Mouse (Mus musculus): ENCODE results near the gene Clasp1. TPM values are rescaled to one million over a fixed set of nuclear protein-coding genes. Genes with fewer than 3 reads are reported as not detected.

The Clasp1 gene
- polyA plus RNA-seq, 1 experiment = 160 TPM

DNA sequence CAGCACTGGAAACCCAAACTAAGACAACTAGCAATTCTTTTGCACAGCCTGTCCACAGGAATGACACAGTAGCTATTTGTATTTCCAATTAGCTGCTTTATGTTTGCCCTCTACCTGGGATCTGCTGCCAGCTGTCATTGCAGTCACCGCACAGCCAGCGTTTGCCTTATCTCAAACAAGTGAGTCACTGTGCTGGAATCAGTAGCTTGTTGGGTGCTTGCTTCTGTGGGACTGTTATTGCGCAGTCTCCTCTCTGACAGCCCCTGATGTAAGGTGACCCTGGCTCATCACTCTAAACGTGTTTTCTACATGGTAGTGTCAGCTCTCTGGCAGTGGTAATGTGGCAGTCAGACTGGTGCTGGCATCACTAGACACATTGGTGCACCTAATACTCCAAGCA lies 90.4 kb downstream of the Clasp1 start:
- H3K4me1 ChIP-seq (ENCODE audit: control insufficient read depth, insufficient read depth, low read length) = peaks cover 18% of the 10 kb centered on the region
- no peak overlapping the region for H3K4me3 ChIP-seq (ENCODE audit: insufficient read depth, low read depth, low read length)
- TF ChIP-seq POLR2A (IDR thresholded peaks at IDR 0.05; ENCODE audit: insufficient read depth, low read depth, low read length) (no peak), CTCF (IDR thresholded peaks at IDR 0.05; ENCODE audit: insufficient read depth, low read depth, low read length) (no peak)
- 46% methylated on average over 4 of the region's 4 CpGs for WGBS
- peak overlapping the region; percentile 65; the same call in 1 of the 2 replicates for H3K27ac ChIP-seq (ENCODE audit: insufficient read depth, low read depth, low read length)

DNA sequence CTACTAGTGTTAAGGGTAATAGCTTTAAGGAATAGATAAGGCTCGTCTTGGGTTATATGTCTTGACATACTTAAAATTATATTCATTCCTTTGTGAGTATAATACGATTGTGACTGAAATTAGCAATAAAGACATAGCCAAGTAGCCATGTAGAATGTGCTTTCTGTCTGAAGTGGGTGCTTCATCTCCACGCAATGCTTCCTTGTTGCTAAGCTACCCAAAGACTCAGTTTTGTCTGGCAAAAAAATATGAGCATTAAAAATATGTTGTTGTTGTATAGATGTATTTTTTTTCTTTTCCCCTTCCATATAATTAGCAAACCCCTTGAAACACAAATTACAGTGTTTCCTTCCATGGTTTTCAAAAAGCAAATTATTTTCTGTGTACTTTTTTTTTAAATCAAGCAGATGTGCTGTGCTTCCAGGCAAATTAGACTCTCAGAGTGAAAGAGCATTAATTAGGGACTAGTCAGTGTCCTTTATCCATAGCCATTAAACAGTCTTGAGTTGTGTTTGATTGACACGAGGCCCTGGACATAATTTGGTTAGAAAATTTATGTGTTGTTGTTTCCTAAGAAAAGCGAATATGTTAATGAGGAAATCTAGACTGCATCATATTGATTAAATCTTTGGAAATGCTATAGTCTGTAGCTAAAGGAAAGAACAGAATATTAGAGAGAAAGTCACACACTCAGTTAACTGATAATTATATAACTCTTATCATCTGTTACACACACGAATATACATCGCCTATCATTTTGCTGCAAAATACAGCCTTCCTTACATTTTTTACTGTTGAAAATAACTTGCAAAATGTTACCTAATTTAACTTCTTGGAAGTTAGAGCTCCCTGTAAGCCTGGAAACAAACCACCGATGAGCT lies 91.9 kb downstream of the Clasp1 start:
- WGBS = 22% methylated on average over 8 of the region's 8 CpGs
- TF ChIP-seq CTCF (IDR thresholded peaks at IDR 0.05; ENCODE audit: insufficient read depth, low read depth, low read length) = no peak
- TF ChIP-seq POLR2A (IDR thresholded peaks at IDR 0.05; ENCODE audit: insufficient read depth, low read depth, low read length) = no peak
- H3K27ac ChIP-seq (ENCODE audit: insufficient read depth, low read depth, low read length) = peak overlapping the region; percentile 90
- peaks cover 20% of the 10 kb centered on the region for H3K4me1 ChIP-seq (ENCODE audit: control insufficient read depth, insufficient read depth, low read length)
- no peak overlapping the region for H3K4me3 ChIP-seq (ENCODE audit: insufficient read depth, low read depth, low read length)

- H3K4me3 ChIP-seq (ENCODE audit: insufficient read depth, low read depth, low read length) = peak overlapping the region; percentile 36; the same call in 1 of the 2 replicates
- peak overlapping the region; percentile 90 for H3K27ac ChIP-seq (ENCODE audit: insufficient read depth, low read depth, low read length)
- H3K4me1 ChIP-seq (ENCODE audit: control insufficient read depth, insufficient read depth, low read length) = peaks cover 20% of the 10 kb centered on the region
- WGBS = 8% methylated on average over 4 of the region's 4 CpGs
- TF ChIP-seq POLR2A (IDR thresholded peaks at IDR 0.05; ENCODE audit: insufficient read depth, low read depth, low read length) = no peak
- no peak for TF ChIP-seq CTCF (IDR thresholded peaks at IDR 0.05; ENCODE audit: insufficient read depth, low read depth, low read length)
These were observed 92.5 kb downstream of the Clasp1 start for GRCm38 (mm10) chr1:118481365-118481702.

DNA sequence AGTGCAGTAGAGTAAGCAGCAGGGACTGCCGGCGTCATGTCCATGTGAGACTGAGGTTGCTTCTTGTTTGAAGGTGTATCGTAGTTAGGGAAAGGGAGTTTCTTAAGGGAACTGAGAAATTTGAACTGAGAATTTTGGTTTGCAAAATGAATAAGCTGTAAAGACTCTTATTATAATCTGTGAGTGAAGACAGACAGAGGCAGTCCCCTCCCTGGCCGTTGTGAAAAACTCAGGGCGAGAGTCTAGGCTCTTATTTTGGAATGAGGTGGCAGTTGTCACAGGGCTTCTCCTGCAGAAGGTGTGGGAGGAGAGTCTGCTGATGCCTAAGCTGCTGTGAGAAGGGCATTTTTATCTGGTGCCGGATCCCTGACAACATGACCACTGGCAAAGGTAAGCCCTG lies 92.8 kb downstream of the Clasp1 start:
- Histone ChIP-seq H3K27ac (ENCODE audit: insufficient read depth, low read depth, low read length) (peak overlapping the region; percentile 90), H3K4me3 (ENCODE audit: insufficient read depth, low read depth, low read length) (peak overlapping the region; percentile 36), H3K4me1 (ENCODE audit: control insufficient read depth, insufficient read depth, low read length) (peaks cover 20% of the 10 kb centered on the region)
- no peak for TF ChIP-seq CTCF (IDR thresholded peaks at IDR 0.05; ENCODE audit: insufficient read depth, low read depth, low read length)
- TF ChIP-seq POLR2A (IDR thresholded peaks at IDR 0.05; ENCODE audit: insufficient read depth, low read depth, low read length) = no peak
- WGBS = 14% methylated on average over 6 of the region's 6 CpGs

GRCm38 (mm10) chr1:118482285-118483019 lies 93.6 kb downstream of the Clasp1 start:
- Histone ChIP-seq H3K4me1 (ENCODE audit: control insufficient read depth, insufficient read depth, low read length) (peaks cover 20% of the 10 kb centered on the region), H3K4me3 (ENCODE audit: insufficient read depth, low read depth, low read length) (peak overlapping the region; percentile 60), H3K27ac (ENCODE audit: insufficient read depth, low read depth, low read length) (peak overlapping the region; percentile 90)
- 33% methylated on average over 8 of the region's 8 CpGs for WGBS
- TF ChIP-seq POLR2A (IDR thresholded peaks at IDR 0.05; ENCODE audit: insufficient read depth, low read depth, low read length) = no peak
- no peak for TF ChIP-seq CTCF (IDR thresholded peaks at IDR 0.05; ENCODE audit: insufficient read depth, low read depth, low read length)

DNA sequence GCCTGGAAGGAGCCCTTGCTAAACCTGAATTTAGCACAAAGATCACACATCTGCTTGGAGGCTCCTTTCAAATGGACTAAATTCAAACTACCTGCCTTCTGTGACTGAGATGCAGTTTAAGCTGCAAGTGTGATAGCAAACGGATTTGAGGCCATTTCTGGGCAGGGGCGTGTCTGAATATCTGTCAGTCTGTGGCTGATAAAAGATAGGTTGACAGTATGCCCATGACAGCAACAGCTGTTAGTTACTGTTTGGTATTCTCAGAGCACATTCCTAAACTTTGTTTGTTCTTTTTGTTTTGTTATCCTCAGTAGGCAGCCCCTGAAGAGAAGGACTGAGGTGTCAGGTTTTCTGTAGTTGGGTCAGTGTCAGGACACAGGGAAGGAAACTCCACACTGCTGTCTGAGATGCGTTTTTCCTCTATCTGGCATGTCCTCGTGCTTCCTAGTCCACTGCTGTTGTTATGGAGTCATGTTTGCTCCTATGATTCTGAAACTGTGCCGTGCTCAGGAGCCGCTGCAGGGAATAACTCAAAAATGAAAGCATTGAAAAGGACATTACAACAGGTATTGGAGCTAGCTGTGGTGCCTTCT lies 94.7 kb downstream of the Clasp1 start:
- Histone ChIP-seq H3K4me3 (ENCODE audit: insufficient read depth, low read depth, low read length) (peak overlapping the region; percentile 21; the same call in 1 of the 2 replicates), H3K27ac (ENCODE audit: insufficient read depth, low read depth, low read length) (no peak overlapping the region), H3K4me1 (ENCODE audit: control insufficient read depth, insufficient read depth, low read length) (peaks cover 20% of the 10 kb centered on the region)
- TF ChIP-seq POLR2A (IDR thresholded peaks at IDR 0.05; ENCODE audit: insufficient read depth, low read depth, low read length) = no peak
- TF ChIP-seq CTCF (IDR thresholded peaks at IDR 0.05; ENCODE audit: insufficient read depth, low read depth, low read length) = no peak
- WGBS = 42% methylated on average over 6 of the region's 6 CpGs

DNA sequence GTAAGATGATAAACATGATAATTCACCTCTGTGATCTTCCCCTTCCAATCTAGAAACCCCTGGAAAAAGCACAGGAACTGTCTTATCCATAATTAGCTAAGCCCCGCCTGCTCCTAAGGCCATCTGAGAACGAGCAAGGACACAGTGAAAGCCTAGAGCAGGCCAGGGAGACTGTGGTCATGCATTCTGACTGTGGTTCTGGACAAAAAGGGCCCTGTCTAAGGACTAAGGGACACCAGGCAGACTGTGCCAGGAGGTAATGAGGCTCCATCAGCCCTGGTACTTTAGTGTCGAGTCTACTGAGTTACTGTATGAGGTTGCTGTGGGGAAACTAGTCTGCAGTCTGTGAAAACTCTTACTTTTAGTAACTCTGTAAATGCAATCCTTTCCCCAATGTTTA lies 96.7 kb downstream of the Clasp1 start:
- Histone ChIP-seq H3K27ac (ENCODE audit: insufficient read depth, low read depth, low read length) (no peak overlapping the region), H3K4me3 (ENCODE audit: insufficient read depth, low read depth, low read length) (no peak overlapping the region), H3K4me1 (ENCODE audit: control insufficient read depth, insufficient read depth, low read length) (peaks cover 13% of the 10 kb centered on the region)
- no peak for TF ChIP-seq POLR2A (IDR thresholded peaks at IDR 0.05; ENCODE audit: insufficient read depth, low read depth, low read length)
- TF ChIP-seq CTCF (IDR thresholded peaks at IDR 0.05; ENCODE audit: insufficient read depth, low read depth, low read length) = no peak
- WGBS = 39% methylated on average over 3 of the region's 3 CpGs

DNA sequence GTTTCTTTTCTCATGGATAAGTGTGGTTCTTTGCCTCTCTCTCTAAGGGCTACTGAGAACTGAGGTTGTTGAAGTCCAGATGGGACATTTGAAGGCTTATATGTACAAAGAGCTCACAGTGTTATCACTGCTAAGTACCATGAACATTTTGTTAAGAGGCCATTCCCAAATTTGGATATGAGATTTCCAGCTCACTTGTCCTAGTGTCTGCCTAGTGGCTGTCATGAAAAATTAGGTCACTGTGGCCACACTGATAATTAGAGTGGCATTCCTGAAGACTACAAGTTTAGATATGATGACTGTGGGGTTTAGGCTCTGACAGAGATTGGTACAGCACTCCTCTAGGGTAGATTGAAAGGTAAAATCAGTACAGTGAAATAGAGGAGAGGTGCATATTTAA lies 97.2 kb downstream of the Clasp1 start:
- Histone ChIP-seq H3K27ac (ENCODE audit: insufficient read depth, low read depth, low read length) (no peak overlapping the region), H3K4me3 (ENCODE audit: insufficient read depth, low read depth, low read length) (no peak overlapping the region), H3K4me1 (ENCODE audit: control insufficient read depth, insufficient read depth, low read length) (peaks cover 13% of the 10 kb centered on the region)
- TF ChIP-seq CTCF (IDR thresholded peaks at IDR 0.05; ENCODE audit: insufficient read depth, low read depth, low read length) = no peak
- TF ChIP-seq POLR2A (IDR thresholded peaks at IDR 0.05; ENCODE audit: insufficient read depth, low read depth, low read length) = no peak

- no peak overlapping the region for H3K27ac ChIP-seq (ENCODE audit: insufficient read depth, low read depth, low read length)
- no peak overlapping the region for H3K4me3 ChIP-seq (ENCODE audit: insufficient read depth, low read depth, low read length)
- no peak for TF ChIP-seq CTCF (IDR thresholded peaks at IDR 0.05; ENCODE audit: insufficient read depth, low read depth, low read length)
- TF ChIP-seq POLR2A (IDR thresholded peaks at IDR 0.05; ENCODE audit: insufficient read depth, low read depth, low read length) = no peak
- peaks cover 5% of the 10 kb centered on the region for H3K4me1 ChIP-seq (ENCODE audit: control insufficient read depth, insufficient read depth, low read length)
- 77% methylated on average over 3 of the region's 3 CpGs for WGBS
These were observed 104.0 kb downstream of the Clasp1 start for GRCm38 (mm10) chr1:118492811-118493210.

Measured in olfactory bulb, adult 2 months (tissue).